ENCODE assay signal across 8 mouse cellular contexts in genomic region chr1:34510575-34510981, GRCm38 (mm10). TPM values are rescaled to one million over a fixed set of nuclear protein-coding genes. Genes with fewer than 3 reads are reported as not detected.
DNase-seq lines count a peak whose midpoint lies in the region; ATAC-seq lines count a peak whose summit lies in the region.

No protein-coding gene starts in this region.

- no peaks in the 10 kb centered on the region for H3K4me1 ChIP-seq in liver, embryonic 16.5 days (ENCODE audit: control insufficient read depth, low read depth, low read length)

- peak; percentile 93 for DNase-seq in 416B (ENCODE audit: low read depth)
- DNase-seq in CD4-positive, CD25-positive, alpha-beta regulatory T cell, adult 2 months (ENCODE audit: low read depth, low spot score): peak; percentile 75
- DNase-seq in forelimb bud, embryonic 11.5 days (ENCODE audit: low read depth, low spot score): peak; percentile 8
- peak; percentile 27 for DNase-seq in spleen, adult 12 weeks (ENCODE audit: low spot score)
- DNase-seq in gastrocnemius, adult 18-20 months (ENCODE audit: low spot score): no peak
- DNase-seq in frontal cortex, adult 2 months (ENCODE audit: extremely low spot score in 1 of 2, low spot score in 1 of 2): no peak

- peak overlapping the region; percentile 36 for H3K4me2 ChIP-seq in liver, embryonic 16.5 days (ENCODE audit: low read depth, low read length)

- H3K9me3 ChIP-seq in liver, embryonic 16.5 days (replicated peaks; ENCODE audit: control insufficient read depth, low read length): no peaks in the 10 kb centered on the region

- ATAC-seq in liver, embryonic 16.5 days (ENCODE audit: low read depth): no peak
- no peak for ATAC-seq in cerebellum, adult (ENCODE audit: insufficient number of reproducible peaks, low FRiP score, low TSS enrichment)

- WGBS in liver, embryonic 16.5 days (ENCODE audit: insufficient replicate concordance): 1% methylated on average over 7 of the region's 7 CpGs

- H3K4me3 ChIP-seq in liver, embryonic 16.5 days (ENCODE audit: low read depth, low read length): no peak overlapping the region

- no peak overlapping the region for H3K27ac ChIP-seq in liver, embryonic 16.5 days (ENCODE audit: low read length)

- H3K9ac ChIP-seq in liver, embryonic 16.5 days (ENCODE audit: low read depth, low read length): no peak overlapping the region

- no peaks in the 10 kb centered on the region for H3K27me3 ChIP-seq in liver, embryonic 16.5 days (ENCODE audit: control insufficient read depth, insufficient read depth, low read depth, low read length)

- H3K36me3 ChIP-seq in liver, embryonic 16.5 days (ENCODE audit: control insufficient read depth, insufficient read depth): no peaks in the 10 kb centered on the region

RNA-seq across cellular contexts. Expression of gene Prss39, which starts 12.4 kb away (rescaled TPM):
- not detected in 2 replicates for polyA plus RNA-seq in liver, embryonic 16.5 days (2015; fragmentation: Nextera tagmentation; extraction: Ambion mirVana)
- total RNA-seq in gastrocnemius, adult 18-20 months (2021): not detected
- polyA plus RNA-seq in frontal cortex, adult 2 months (2012; rRNA removed): not detected in 2 replicates

RNA-seq across cellular contexts. Expression of gene Cfc1, which starts 24.9 kb away (rescaled TPM):
- not detected in 2 replicates for polyA plus RNA-seq in liver, embryonic 16.5 days (2015; fragmentation: Nextera tagmentation; extraction: Ambion mirVana)
- not detected for total RNA-seq in gastrocnemius, adult 18-20 months (2021)
- not detected in 2 replicates for polyA plus RNA-seq in frontal cortex, adult 2 months (2012; rRNA removed)

RNA-seq across cellular contexts. Expression of gene Prss40, which starts 50.2 kb away (rescaled TPM):
- polyA plus RNA-seq in liver, embryonic 16.5 days (2015; fragmentation: Nextera tagmentation; extraction: Ambion mirVana): not detected in 2 replicates
- not detected for total RNA-seq in gastrocnemius, adult 18-20 months (2021)
- polyA plus RNA-seq in frontal cortex, adult 2 months (2012; rRNA removed): not detected in 2 replicates

RNA-seq across cellular contexts. Expression of gene Ptpn18, which starts 51.0 kb away (rescaled TPM):
- polyA plus RNA-seq in liver, embryonic 16.5 days (2015; fragmentation: Nextera tagmentation; extraction: Ambion mirVana): 16.7 and 19.2 TPM in 2 replicates
- 1 to 10 TPM; 1.4 to 1.9 TPM for total RNA-seq in gastrocnemius, adult 18-20 months (2021)
- 8.6 and 9.8 TPM in 2 replicates for polyA plus RNA-seq in frontal cortex, adult 2 months (2012; rRNA removed)

Comparison
In these comparisons a context has a peak if more than half of its experiments do, and no peak if none do; other contexts are left out.
1. DNase-seq: peak in 416B (single experiment), CD4-positive, CD25-positive, alpha-beta regulatory T cell, adult 2 months (single experiment), forelimb bud, embryonic 11.5 days (single experiment) and spleen, adult 12 weeks (single experiment); none in gastrocnemius, adult 18-20 months (single experiment) and frontal cortex, adult 2 months (0 of 2).